Mouse (Mus musculus): ENCODE measurements around the gene Glb1. TPM values are rescaled to one million over a fixed set of nuclear protein-coding genes. Genes with fewer than 3 reads are reported as not detected.
"Not testable (repeated sequence)": the region's sequence is repeated elsewhere in the genome, so short reads cannot be mapped to it uniquely, and the experiment has no call there.

Glb1 gene
- total and polyA plus RNA-seq, 2 experiments from 2014 or later: 32.1 to 38.0 TPM

DNA sequence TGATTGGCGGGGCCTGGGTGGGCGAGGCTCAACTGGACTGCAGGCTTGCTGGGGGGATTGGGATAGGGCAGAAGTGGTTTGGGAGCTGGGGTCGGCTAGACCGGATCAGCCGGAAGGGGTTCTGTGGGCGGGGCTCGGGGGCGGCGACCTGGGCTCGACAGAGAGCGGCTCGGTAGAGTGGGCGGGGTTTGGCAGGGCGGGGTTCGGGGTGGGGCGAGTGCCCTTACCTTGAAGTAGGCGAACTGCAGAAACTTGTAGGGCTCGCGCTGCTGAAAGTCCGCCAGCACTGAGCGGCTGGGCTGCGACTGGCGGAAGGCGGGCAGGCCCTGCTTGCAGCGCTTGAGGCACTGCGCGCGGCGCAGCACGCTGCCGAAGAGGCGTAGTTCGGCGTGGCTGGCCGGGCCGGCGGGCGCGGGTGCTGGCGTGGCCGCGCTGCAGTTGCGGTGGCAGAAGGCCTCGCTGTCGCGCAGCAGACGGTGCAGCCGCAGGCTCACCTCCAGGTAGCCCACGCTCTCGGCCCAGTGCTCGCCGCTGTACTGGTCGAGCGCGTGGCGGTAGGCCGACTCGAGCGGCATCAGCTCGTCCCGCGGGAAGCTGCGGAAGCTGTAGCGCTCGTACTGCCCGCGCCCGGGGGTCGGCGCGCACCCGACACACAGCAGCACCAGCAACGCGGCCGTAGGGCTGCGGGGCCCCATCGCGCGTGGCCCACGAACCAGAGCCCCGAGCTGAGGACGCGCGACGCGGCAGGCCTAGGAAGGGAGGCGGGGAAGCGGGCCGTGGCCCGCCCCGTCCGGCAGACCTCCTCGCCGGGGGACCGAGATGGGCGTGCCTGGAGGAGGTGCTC is 10.7 kb upstream of the Glb1 start, which contains the start of gene Crtap:
TSS of gene Crtap (minus strand) at position 771 of the 844 bp plus-strand sequence.
- ATAC-seq (ENCODE audit: low FRiP score) (peak; percentile 73), DNase-seq (ENCODE audit: low spot score) (peak; percentile 48)
- no peaks in the 10 kb centered on the region for H3K36me3 ChIP-seq (ENCODE audit: insufficient read depth, low read length)
- H3K9ac ChIP-seq (replicated peaks; ENCODE audit: low read length, poor library complexity, severe bottlenecking): peak within 1 kb of the TSS; percentile 62
- H3K4me3 ChIP-seq (ENCODE audit: low read depth, low read length): peak within 1 kb of the TSS; percentile 53
- H3K4me1 ChIP-seq (ENCODE audit: insufficient read depth, low read length): no peaks in the 10 kb centered on the region
- no peaks in the 10 kb centered on the region for H3K27me3 ChIP-seq (ENCODE audit: insufficient read depth, low read length)
- H3K9me3 ChIP-seq (ENCODE audit: low read length): no peaks in the 10 kb centered on the region
- 1% methylated on average over 84 of the region's 96 CpGs for WGBS
- TF ChIP-seq CTCF (IDR thresholded peaks at IDR 0.05): no peak
- peak within 1 kb of the TSS; percentile 84 for H3K4me2 ChIP-seq (ENCODE audit: low read depth, low read length, poor library complexity, severe bottlenecking)
- peak within 1 kb of the TSS; percentile 19; the same call in 1 of the 2 replicates for H3K27ac ChIP-seq (ENCODE audit: low read depth, low read length)

GRCm38 (mm10) chr9:114390749-114391075 is 10.2 kb upstream of the Glb1 start:
- H3K27ac ChIP-seq (ENCODE audit: low read depth, low read length): peak overlapping the region; percentile 19; the same call in 1 of the 2 replicates
- H3K4me2 ChIP-seq (ENCODE audit: low read depth, low read length, poor library complexity, severe bottlenecking): peak overlapping the region; percentile 84
- H3K9me3 ChIP-seq (ENCODE audit: low read length): no peaks in the 10 kb centered on the region
- H3K9ac ChIP-seq (replicated peaks; ENCODE audit: low read length, poor library complexity, severe bottlenecking): peak overlapping the region; percentile 62
- no peak; the same call in 1 of the 2 replicates for ATAC-seq (ENCODE audit: low FRiP score)
- H3K27me3 ChIP-seq (ENCODE audit: insufficient read depth, low read length): no peaks in the 10 kb centered on the region
- no peaks in the 10 kb centered on the region for H3K36me3 ChIP-seq (ENCODE audit: insufficient read depth, low read length)
- no peak for DNase-seq (ENCODE audit: low spot score)
- WGBS: 4% methylated on average over 10 of the region's 10 CpGs
- no peak for TF ChIP-seq CTCF (IDR thresholded peaks at IDR 0.05)
- H3K4me1 ChIP-seq (ENCODE audit: insufficient read depth, low read length): no peaks in the 10 kb centered on the region
- peak overlapping the region; percentile 53 for H3K4me3 ChIP-seq (ENCODE audit: low read depth, low read length)

GRCm38 (mm10) chr9:114394136-114394535 is 6.7 kb upstream of the Glb1 start:
- ATAC-seq (ENCODE audit: low FRiP score); H3K4me3 ChIP-seq (ENCODE audit: low read depth, low read length); H3K27ac ChIP-seq (ENCODE audit: low read depth, low read length); H3K9me3 ChIP-seq (ENCODE audit: low read length); H3K4me2 ChIP-seq (ENCODE audit: low read depth, low read length, poor library complexity, severe bottlenecking); H3K36me3 ChIP-seq (ENCODE audit: insufficient read depth, low read length); H3K27me3 ChIP-seq (ENCODE audit: insufficient read depth, low read length); H3K9ac ChIP-seq (replicated peaks; ENCODE audit: low read length, poor library complexity, severe bottlenecking); DNase-seq (ENCODE audit: low spot score); H3K4me1 ChIP-seq (ENCODE audit: insufficient read depth, low read length): not testable (repeated sequence)
- 62% methylated on average over 6 of the region's 6 CpGs for WGBS

- Histone ChIP-seq H3K9me3 (ENCODE audit: low read length) (no peaks in the 10 kb centered on the region), H3K36me3 (ENCODE audit: insufficient read depth, low read length) (no peaks in the 10 kb centered on the region), H3K4me2 (ENCODE audit: low read depth, low read length, poor library complexity, severe bottlenecking) (no peak overlapping the region), H3K9ac (replicated peaks; ENCODE audit: low read length, poor library complexity, severe bottlenecking) (no peak overlapping the region), H3K27ac (ENCODE audit: low read depth, low read length) (no peak overlapping the region), H3K27me3 (ENCODE audit: insufficient read depth, low read length) (no peaks in the 10 kb centered on the region), H3K4me1 (ENCODE audit: insufficient read depth, low read length) (no peaks in the 10 kb centered on the region), H3K4me3 (ENCODE audit: low read depth, low read length) (no peak overlapping the region)
- DNase-seq (ENCODE audit: low spot score): no peak
- 90% methylated on average over 8 of the region's 8 CpGs for WGBS
- TF ChIP-seq CTCF (IDR thresholded peaks at IDR 0.05): no peak
- ATAC-seq (ENCODE audit: low FRiP score): no peak
These were observed 6.2 kb upstream of the Glb1 start for GRCm38 (mm10) chr9:114394677-114395076.

- TF ChIP-seq CTCF (IDR thresholded peaks at IDR 0.05): no peak
- H3K4me1 ChIP-seq (ENCODE audit: insufficient read depth, low read length): no peaks in the 10 kb centered on the region
- DNase-seq (ENCODE audit: low spot score) (no peak), ATAC-seq (ENCODE audit: low FRiP score) (no peak)
- H3K9me3 ChIP-seq (ENCODE audit: low read length): no peaks in the 10 kb centered on the region
- H3K4me2 ChIP-seq (ENCODE audit: low read depth, low read length, poor library complexity, severe bottlenecking): no peak overlapping the region
- H3K27ac ChIP-seq (ENCODE audit: low read depth, low read length): no peak overlapping the region
- 90% methylated on average over 4 of the region's 4 CpGs for WGBS
- no peak overlapping the region for H3K9ac ChIP-seq (replicated peaks; ENCODE audit: low read length, poor library complexity, severe bottlenecking)
- H3K4me3 ChIP-seq (ENCODE audit: low read depth, low read length): no peak overlapping the region
- H3K36me3 ChIP-seq (ENCODE audit: insufficient read depth, low read length): no peaks in the 10 kb centered on the region
- no peaks in the 10 kb centered on the region for H3K27me3 ChIP-seq (ENCODE audit: insufficient read depth, low read length)
These were observed 5.6 kb upstream of the Glb1 start for GRCm38 (mm10) chr9:114395258-114395657.

DNA sequence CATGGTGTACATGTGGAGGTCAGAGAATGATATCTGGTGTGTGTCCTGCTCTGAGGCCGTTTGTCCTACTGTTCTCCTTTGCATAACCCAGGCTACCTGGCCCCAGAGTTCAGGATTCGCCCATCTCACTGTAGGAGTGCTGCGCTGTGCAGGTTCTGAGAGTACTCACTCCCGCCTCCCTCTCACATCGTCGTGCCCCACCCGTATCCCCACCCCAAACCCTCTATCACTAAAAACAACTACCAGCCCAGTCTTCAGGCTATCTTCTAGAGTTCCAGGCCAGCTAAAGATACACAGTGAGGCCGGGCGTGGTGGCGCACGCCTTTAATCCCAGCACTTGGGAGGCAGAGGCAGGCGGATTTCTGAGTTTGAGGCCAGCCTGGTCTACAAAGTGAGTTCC is 1.2 kb upstream of the Glb1 start:
- no peak for DNase-seq (ENCODE audit: low spot score)

More for the DNA sequence above, 1.2 kb upstream of the Glb1 start:
- Histone ChIP-seq H3K4me2 (ENCODE audit: low read depth, low read length, poor library complexity, severe bottlenecking) (no peak overlapping the region), H3K9me3 (ENCODE audit: low read length) (no peaks in the 10 kb centered on the region), H3K27me3 (ENCODE audit: insufficient read depth, low read length) (no peaks in the 10 kb centered on the region), H3K27ac (ENCODE audit: low read depth, low read length) (no peak overlapping the region), H3K36me3 (ENCODE audit: insufficient read depth, low read length) (0 out of 2 replicates have a peak, but pooled peaks cover 2% of the 10 kb centered on the region), H3K4me1 (ENCODE audit: insufficient read depth, low read length) (no peaks in the 10 kb centered on the region; the same call in 1 of the 2 replicates), H3K9ac (replicated peaks; ENCODE audit: low read length, poor library complexity, severe bottlenecking) (no peak overlapping the region), H3K4me3 (ENCODE audit: low read depth, low read length) (no peak overlapping the region)
- WGBS: 93% methylated on average over 12 of the region's 12 CpGs
- ATAC-seq (ENCODE audit: low FRiP score): no peak
- no peak for TF ChIP-seq CTCF (IDR thresholded peaks at IDR 0.05)

Data from midbrain, postnatal 0 days (tissue).